Mouse (Mus musculus): ENCODE measurements at regions not wholly inside any gene's neighbourhood (a gene's known extent, or its start where the extent isn't known, plus 50 kb on each side); places are given as distances from the start of the nearest gene placed in this dataset.
A peak's percentile ranks its signal among the peaks of the same experiment; 100 is the strongest.

- DNase-seq = no peak
Measured at GRCm38 (mm10) chr17:92159325-92159724, 1039.5 kb upstream of the Adcyap1 start.

GRCm38 (mm10) chr17:92185740-92186139, 1013.1 kb upstream of the Adcyap1 start:
- no peak for DNase-seq

DNA sequence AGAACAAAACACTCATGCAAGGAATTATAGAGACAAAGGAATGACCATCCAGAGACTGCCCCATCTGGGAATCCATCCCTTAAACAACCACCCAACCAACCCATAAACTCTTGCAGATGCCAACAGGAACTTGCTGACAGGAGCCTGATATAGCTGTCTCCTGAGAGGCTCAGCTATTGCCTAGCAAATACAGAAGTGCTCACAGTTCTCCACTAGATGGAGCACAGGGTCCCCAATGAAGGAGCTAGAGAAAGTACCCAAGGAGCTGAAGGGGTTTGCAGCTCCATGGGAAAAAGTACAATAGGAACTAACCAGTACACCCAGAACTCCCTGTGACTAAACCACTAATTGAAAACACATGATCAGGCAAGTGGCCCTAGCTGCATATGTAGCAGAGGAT, 988.1 kb upstream of the Adcyap1 start:
- peak; percentile 1 for DNase-seq

GRCm38 (mm10) chr17:92216464-92216863, 982.4 kb upstream of the Adcyap1 start:
- DNase-seq = no peak
